Mouse (Mus musculus) embryonic facial prominence, embryonic 13.5 days (tissue): ENCODE measurements at regions not wholly inside any gene's neighbourhood (a gene's known extent, or its start where the extent isn't known, plus 50 kb on each side); places are given as distances from the start of the nearest gene placed in this dataset.
"Not testable (repeated sequence)": the region's sequence is repeated elsewhere in the genome, so short reads cannot be mapped to it uniquely, and the experiment has no call there.

Source experiments
- ATAC-seq: fragments of 200-750 bp; cut with Nextera tagmentation; 2 replicates; pipeline ENCODE4 v1.8.0; 2017; ENCODE audit warnings: low read depth; ENCODE audit not compliant: insufficient number of reproducible peaks, insufficient read depth, low FRiP score, low TSS enrichment
- H3K27ac ChIP-seq: fragments of 300-500 bp; sonication (generic); 2 replicates; pipeline ENCODE4 v1.5.1; 2015; ENCODE audit warnings: moderate library complexity, mild to moderate bottlenecking, inconsistent platforms
- H3K27me3 ChIP-seq: fragments of 300-500 bp; sonication (generic); 2 replicates; pipeline ENCODE4 v1.6.1; 2015; ENCODE audit warnings: mild to moderate bottlenecking, inconsistent platforms
- H3K36me3 ChIP-seq: fragments of 300-500 bp; sonication (generic); 2 replicates; pipeline ENCODE4 v1.6.1; 2015; ENCODE audit warnings: mild to moderate bottlenecking, inconsistent platforms
- H3K4me1 ChIP-seq: fragments of 300-500 bp; sonication (generic); 2 replicates; pipeline ENCODE4 v1.6.1; 2015; ENCODE audit warnings: inconsistent platforms
- H3K4me2 ChIP-seq: fragments of 300-500 bp; sonication (generic); 2 replicates; pipeline ENCODE4 v1.6.1; 2015; ENCODE audit warnings: moderate library complexity, mild to moderate bottlenecking, inconsistent platforms
- H3K4me3 ChIP-seq: fragments of 300-500 bp; sonication (generic); 2 replicates; pipeline ENCODE4 v1.5.1; 2015; ENCODE audit warnings: mild to moderate bottlenecking, inconsistent platforms
- H3K9ac ChIP-seq: fragments of 300-500 bp; sonication (generic); 2 replicates; pipeline ENCODE4 v1.6.1; 2015; ENCODE audit warnings: mild to moderate bottlenecking, inconsistent platforms
- H3K9me3 ChIP-seq: fragments of 300-500 bp; sonication (generic); 2 replicates; pipeline ENCODE4 v1.6.1; 2016; ENCODE audit warnings: inconsistent platforms
- WGBS: fragments of 180-500 bp; shearing (Covaris S2); methylation state at CpG from one replicate; pipeline ENCODE4 v1.1.7; 2015; ENCODE audit warnings: mixed read lengths; 5-methylcytosine and 5-hydroxymethylcytosine counted together

DNA sequence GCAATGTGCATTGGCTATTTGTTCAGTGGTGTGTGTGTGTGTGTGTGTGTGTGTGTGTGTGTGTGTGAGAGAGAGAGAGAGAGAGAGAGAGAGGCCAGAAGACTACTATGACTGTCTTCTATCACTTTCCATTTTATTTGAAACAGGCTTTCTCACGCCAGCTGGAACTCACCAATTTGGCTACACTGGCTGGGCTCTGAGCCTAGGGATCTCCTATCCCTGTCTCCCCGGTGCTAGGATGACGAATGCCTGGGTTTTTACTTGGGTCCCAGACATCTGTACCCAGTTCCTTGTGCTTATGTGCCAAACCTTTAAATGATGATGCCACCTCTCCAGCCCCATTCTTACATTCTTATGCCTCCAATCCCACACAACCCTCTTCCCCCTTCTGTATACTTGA lies 120.6 kb upstream of the Mrps10 start:
- no peaks in the 10 kb centered on the region for H3K27me3 ChIP-seq
- H3K9ac ChIP-seq, result no peak overlapping the region
- H3K36me3 ChIP-seq, result peaks cover 31% of the 10 kb centered on the region
- 0 out of 2 replicates have a peak, but pooled peaks cover 4% of the 10 kb centered on the region for H3K4me1 ChIP-seq
- no peak overlapping the region for H3K27ac ChIP-seq
- ATAC-seq, result no peak
- no peak overlapping the region for H3K4me2 ChIP-seq
- WGBS, result 75% methylated on average over 3 of the region's 3 CpGs
- H3K9me3 ChIP-seq, result no peaks in the 10 kb centered on the region
- H3K4me3 ChIP-seq, result no peak overlapping the region

DNA sequence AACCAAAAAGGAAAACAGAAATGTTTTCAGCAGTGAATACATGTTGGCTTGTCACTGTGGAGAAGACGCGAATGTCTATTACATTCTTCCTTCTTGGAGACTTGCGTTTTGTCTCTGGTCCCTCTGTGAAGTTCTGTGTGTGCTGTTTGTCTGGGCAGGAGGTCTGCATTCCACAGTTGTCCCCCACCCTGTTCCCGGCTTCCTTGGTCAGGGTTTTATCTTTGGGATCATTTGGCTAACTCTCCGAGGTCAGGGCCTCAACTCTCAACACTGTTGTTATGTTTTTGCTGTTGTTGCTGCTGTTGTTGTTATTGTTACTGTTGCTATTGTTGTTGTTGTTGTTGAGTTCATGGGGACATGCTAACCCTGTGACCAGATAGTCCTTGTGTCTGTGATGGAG lies 121.2 kb upstream of the Mrps10 start:
- ATAC-seq, result no peak
- no peaks in the 10 kb centered on the region for H3K27me3 ChIP-seq
- H3K36me3 ChIP-seq, result peaks cover 27% of the 10 kb centered on the region
- no peak overlapping the region for H3K4me3 ChIP-seq
- H3K4me2 ChIP-seq, result no peak overlapping the region
- H3K9ac ChIP-seq, result no peak overlapping the region
- no peaks in the 10 kb centered on the region for H3K9me3 ChIP-seq
- H3K27ac ChIP-seq, result no peak overlapping the region
- 0 out of 2 replicates have a peak, but pooled peaks cover 4% of the 10 kb centered on the region for H3K4me1 ChIP-seq
- whole genome bisulfite sequencing, result 87% methylated on average over 5 of the region's 5 CpGs

DNA sequence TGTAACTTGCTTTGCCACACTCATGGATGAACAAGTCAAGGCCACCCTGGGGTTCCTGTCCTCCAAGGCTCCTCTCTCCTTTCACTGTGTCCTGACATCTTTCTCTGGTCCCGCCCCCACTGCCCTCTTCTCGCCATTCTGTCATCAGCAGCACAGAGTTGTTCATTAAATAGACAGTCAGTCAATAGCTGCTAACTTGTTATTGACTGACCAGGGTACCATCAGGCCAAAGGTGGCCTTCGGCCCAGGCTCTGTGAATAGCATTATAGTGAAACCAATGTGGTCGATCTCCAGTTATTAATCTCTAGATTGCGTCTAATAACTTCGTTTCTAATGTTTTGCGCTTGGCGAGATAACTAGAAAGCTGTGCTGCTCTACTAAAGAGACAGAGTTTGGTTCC lies 122.1 kb upstream of the Mrps10 start:
- Histone ChIP-seq H3K9me3 (no peaks in the 10 kb centered on the region), H3K4me3 (no peak overlapping the region), H3K9ac (no peak overlapping the region), H3K27me3 (no peaks in the 10 kb centered on the region), H3K4me1 (0 out of 2 replicates have a peak, but pooled peaks cover 4% of the 10 kb centered on the region), H3K36me3 (peaks cover 21% of the 10 kb centered on the region), H3K27ac (no peak overlapping the region), H3K4me2 (no peak overlapping the region)
- WGBS, result 91% methylated on average over 8 of the region's 8 CpGs
- ATAC-seq, result no peak

DNA sequence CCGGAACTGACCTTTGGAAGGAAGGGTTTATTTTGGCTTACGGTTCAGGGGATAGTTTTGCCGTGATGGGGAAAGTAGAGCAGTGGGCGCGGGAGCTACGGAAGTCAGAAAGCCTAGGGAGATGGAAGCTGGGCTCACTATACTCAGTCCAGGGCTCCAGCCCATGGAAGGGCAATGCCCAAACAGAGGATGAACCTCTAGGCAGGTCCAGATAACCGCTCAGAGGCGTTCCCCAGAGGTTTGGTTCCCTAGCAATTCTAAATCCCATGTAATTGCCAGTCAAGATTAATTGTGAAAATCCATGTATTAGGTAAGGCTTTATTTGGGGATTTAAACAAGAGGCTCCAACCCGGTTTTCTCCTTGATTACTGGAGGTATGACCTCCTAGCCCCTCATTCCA lies 123.1 kb upstream of the Mrps10 start:
- WGBS, result 85% methylated on average over 9 of the region's 9 CpGs
- H3K27ac ChIP-seq, result no peak overlapping the region
- 0 out of 2 replicates have a peak, but pooled peaks cover 4% of the 10 kb centered on the region for H3K4me1 ChIP-seq
- no peak overlapping the region for H3K4me2 ChIP-seq
- peaks cover 21% of the 10 kb centered on the region for H3K36me3 ChIP-seq
- H3K4me3 ChIP-seq, result no peak overlapping the region
- H3K9ac ChIP-seq, result no peak overlapping the region
- H3K9me3 ChIP-seq, result no peaks in the 10 kb centered on the region
- ATAC-seq, result no peak
- no peaks in the 10 kb centered on the region for H3K27me3 ChIP-seq

DNA sequence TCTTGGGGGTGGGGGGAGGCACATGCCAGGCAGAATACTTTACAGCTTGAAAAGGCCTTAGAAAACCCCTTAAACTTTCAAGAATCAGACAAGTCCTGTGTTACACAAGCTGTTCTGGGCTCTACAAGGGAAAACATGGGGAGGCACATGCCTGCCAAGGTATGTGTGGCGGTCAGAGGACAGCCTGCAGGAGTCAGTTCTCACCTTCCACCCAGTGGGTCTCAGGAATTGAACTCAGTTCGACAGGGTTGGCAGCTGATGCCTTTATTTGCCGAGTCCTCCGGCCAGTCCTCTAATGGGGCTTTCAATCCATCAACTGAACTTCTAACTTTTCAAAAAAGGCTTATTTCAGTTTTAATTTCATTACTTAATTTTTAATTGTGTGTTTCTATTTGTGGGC lies 129.6 kb upstream of the Mrps10 start:
- Histone ChIP-seq H3K27me3 (no peaks in the 10 kb centered on the region), H3K4me3 (no peak overlapping the region), H3K4me1 (no peaks in the 10 kb centered on the region), H3K9ac (no peak overlapping the region), H3K27ac (no peak overlapping the region), H3K4me2 (no peak overlapping the region), H3K36me3 (peaks cover 66% of the 10 kb centered on the region), H3K9me3 (no peaks in the 10 kb centered on the region; the same call in 1 of the 2 replicates)
- no peak for ATAC-seq
- 87% methylated on average over 4 of the region's 4 CpGs for WGBS

DNA sequence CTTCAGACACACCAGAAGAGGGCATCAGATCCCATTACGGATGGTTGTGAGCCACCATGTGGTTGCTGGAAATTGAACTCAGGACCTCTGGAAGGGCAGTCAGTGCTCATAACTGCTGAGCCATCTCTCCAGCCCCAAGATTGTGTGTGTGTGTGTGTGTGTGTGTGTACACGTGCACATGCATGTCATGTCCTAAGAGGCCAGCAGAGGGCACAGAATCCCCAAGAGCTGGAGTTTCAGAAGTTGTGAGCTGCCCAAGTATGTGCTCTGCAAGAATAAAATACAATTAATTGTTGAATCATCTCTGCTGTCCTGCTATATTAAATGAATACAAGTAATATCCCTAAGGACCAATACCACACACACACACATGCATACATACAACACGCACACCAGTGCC lies 130.8 kb upstream of the Mrps10 start:
- H3K27me3 ChIP-seq, ATAC-seq: not testable (repeated sequence)
- 92% methylated on average over 3 of the region's 3 CpGs for WGBS

DNA sequence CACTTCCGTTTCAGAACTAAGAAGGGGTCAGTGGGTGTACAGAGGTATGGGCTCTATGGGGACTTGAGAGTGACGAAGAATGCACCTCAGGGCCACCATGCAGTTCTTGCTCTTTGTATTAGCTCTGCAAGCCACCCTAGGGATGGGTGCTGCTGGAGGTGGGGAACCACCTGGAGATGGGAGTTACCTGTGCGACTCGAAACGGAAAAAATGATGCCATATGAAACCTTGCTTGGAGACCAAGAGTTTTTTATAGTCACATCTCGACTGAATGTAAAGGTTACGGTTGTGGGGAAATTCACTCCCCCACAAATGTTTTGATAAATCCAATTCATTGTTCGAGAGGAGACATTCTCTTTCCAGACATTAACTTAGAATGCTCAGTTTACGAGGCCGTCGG lies 134.3 kb upstream of the Mrps10 start:
- ATAC-seq, result no peak
- Histone ChIP-seq H3K27ac (no peak overlapping the region), H3K9ac (no peak overlapping the region), H3K4me1 (no peaks in the 10 kb centered on the region), H3K9me3 (peaks cover 2% of the 10 kb centered on the region; the same call in 1 of the 2 replicates), H3K4me3 (no peak overlapping the region), H3K4me2 (no peak overlapping the region), H3K27me3 (no peaks in the 10 kb centered on the region), H3K36me3 (peaks cover 76% of the 10 kb centered on the region)
- WGBS, result 92% methylated on average over 11 of the region's 11 CpGs

More for the DNA sequence above, 130.8 kb upstream of the Mrps10 start:
- not testable (repeated sequence) for H3K4me3 ChIP-seq, H3K27ac ChIP-seq, H3K4me1 ChIP-seq, H3K9ac ChIP-seq, H3K9me3 ChIP-seq, H3K4me2 ChIP-seq
- peaks cover 58% of the 10 kb centered on the region for H3K36me3 ChIP-seq

DNA sequence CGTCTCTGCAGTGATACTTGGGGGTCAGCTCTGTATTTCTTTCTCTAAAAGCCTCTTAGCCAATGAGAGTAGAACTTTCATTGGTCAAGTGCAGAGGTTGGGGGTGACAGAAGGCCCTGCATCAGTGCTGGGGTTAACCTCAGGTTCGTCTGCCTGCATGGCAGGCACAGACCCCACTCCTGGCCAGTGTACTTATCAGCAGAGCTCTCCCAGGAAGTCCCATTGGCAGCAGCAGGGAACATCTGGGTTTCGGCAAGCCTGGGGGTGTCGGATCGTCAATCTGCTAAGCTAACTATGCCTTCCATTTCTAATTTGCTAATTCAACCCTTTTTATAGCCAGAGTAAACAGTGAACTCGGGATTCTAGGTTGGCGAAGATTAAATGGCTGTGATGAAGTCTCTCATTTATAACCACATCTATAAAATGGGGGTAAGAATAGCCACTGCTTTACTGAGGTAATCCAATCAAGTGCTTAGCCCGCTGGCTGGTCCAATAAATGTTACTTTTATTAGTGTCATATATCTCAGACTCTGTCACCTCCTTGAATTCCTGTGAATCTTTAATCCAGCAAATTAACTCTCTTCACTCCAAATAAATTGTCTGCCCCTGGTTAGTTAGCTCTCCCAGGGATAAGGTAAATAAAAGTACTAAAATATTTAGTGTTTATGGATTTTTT lies 135.5 kb upstream of the Mrps10 start:
- WGBS, result 83% methylated on average over 8 of the region's 8 CpGs
- no peak for ATAC-seq

DNA sequence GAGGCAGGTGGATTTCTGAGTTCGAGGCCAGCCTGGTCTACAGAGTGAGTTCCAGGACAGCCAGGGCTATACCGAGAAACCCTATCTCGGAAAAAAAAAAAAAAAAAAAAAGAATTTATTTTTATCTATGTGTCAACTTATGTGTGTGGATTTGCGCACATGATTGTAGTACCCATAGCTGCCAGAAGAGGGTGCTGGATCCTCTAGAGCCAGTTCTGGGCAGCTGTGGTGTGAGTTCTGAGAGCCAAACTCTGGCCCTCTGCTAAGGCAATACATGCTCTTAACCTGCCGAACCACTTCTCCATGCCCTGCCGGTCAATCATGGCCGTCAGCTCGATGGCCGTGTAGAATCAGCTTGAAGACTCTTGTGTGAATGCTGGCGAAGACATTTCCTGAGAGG lies 138.0 kb upstream of the Mrps10 start:
- H3K4me1 ChIP-seq, result peaks cover 11% of the 10 kb centered on the region
- peaks cover 7% of the 10 kb centered on the region; the same call in 1 of the 2 replicates for H3K9me3 ChIP-seq
- no peak overlapping the region for H3K27ac ChIP-seq
- 94% methylated on average over 10 of the region's 10 CpGs for WGBS
- H3K36me3 ChIP-seq, result peaks cover 60% of the 10 kb centered on the region
- no peak overlapping the region for H3K9ac ChIP-seq
- H3K4me3 ChIP-seq, result no peak overlapping the region
- H3K4me2 ChIP-seq, result no peak overlapping the region
- H3K27me3 ChIP-seq, result no peaks in the 10 kb centered on the region
- no peak for ATAC-seq

More for the DNA sequence above, 135.5 kb upstream of the Mrps10 start:
- Histone ChIP-seq H3K4me3 (no peak overlapping the region), H3K36me3 (peaks cover 77% of the 10 kb centered on the region), H3K4me2 (no peak overlapping the region), H3K9ac (no peak overlapping the region), H3K9me3 (peaks cover 7% of the 10 kb centered on the region; the same call in 1 of the 2 replicates), H3K27me3 (no peaks in the 10 kb centered on the region), H3K4me1 (no peaks in the 10 kb centered on the region), H3K27ac (no peak overlapping the region)

DNA sequence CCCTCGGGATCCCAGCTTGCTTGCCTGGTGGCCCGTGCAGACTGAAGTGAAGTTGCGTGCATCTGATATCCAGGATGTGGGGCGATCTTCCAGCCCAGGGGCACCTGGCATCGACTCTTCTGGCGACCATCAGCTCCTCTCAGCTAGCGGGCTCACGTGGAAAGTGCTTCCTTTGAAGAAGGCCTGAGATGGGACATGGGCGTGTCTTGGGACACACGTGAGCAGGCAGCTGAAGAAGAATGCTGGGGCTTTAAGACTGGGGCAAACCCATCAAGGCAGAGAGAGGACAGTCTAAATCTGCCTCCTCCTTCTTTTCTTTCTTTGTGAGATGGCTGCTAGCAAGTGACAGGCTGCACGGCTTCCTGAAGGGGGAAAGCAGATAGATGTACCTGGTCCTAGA lies 142.3 kb upstream of the Mrps10 start:
- Histone ChIP-seq H3K36me3 (peaks cover 32% of the 10 kb centered on the region), H3K4me1 (peaks cover 19% of the 10 kb centered on the region), H3K27ac (peak overlapping the region; percentile 33; the same call in 1 of the 2 replicates), H3K27me3 (no peaks in the 10 kb centered on the region), H3K9me3 (peaks cover 7% of the 10 kb centered on the region; the same call in 1 of the 2 replicates), H3K4me2 (no peak overlapping the region), H3K9ac (no peak overlapping the region), H3K4me3 (no peak overlapping the region)
- no peak for ATAC-seq
- WGBS, result 63% methylated on average over 11 of the region's 11 CpGs

DNA sequence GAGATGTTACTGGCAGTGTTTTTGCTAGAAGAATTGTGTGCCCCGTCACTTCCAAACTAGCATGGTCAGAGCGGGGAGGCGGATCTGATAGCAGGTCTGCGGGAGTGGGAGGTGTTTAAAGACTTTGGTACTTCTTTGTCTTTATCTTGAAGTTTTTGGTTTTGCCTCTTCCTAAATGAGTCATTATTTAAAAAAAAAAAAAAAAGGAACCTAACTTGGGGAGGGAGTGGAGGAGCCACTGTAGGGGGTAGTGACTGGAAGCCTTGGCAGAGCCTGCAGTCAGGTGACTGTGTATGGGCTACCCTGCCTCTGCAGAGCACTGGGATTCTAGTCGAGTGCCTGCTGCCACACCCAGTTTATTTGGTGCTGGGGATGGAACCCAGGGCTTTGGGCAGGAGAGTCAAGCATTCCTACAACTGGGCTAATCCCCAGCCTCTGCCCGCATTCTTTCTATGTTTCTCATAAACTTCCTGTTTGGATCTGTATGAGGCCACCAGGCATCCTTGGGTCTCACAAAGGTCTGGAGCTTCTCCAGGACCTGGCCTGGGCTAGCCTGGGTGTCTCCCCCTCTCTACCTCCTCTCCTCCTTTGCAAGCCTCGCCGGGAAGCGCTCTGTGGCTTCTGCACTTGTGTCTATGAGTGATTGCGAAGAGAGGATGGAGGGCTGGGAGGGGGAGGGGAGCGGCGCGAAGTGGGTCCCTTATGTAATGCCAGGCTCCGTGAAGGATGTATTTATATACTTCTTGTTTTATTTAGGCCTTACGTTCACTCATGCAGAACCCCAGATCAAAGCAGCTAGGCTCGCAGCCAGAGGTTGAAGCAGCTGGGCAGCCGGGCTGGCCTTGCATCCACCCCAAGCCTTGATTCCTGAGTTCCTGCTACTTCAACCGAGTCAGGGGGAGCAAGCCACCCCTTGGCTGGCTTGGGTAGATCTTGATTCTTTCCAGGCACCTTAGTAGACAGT lies 143.1 kb upstream of the Mrps10 start:
- 66% methylated on average over 18 of the region's 18 CpGs for WGBS
- H3K27me3 ChIP-seq, result no peaks in the 10 kb centered on the region
- H3K9ac ChIP-seq, result no peak overlapping the region
- peaks cover 7% of the 10 kb centered on the region; the same call in 1 of the 2 replicates for H3K9me3 ChIP-seq
- no peak overlapping the region for H3K4me3 ChIP-seq
- peaks cover 24% of the 10 kb centered on the region for H3K36me3 ChIP-seq
- H3K4me1 ChIP-seq, result peaks cover 19% of the 10 kb centered on the region
- ATAC-seq, result peak; percentile 68
- H3K4me2 ChIP-seq, result no peak overlapping the region
- 0 out of 2 replicates have a peak overlapping the region, but pooled peaks have one; percentile 33 for H3K27ac ChIP-seq
